In the genomic region with DNA sequence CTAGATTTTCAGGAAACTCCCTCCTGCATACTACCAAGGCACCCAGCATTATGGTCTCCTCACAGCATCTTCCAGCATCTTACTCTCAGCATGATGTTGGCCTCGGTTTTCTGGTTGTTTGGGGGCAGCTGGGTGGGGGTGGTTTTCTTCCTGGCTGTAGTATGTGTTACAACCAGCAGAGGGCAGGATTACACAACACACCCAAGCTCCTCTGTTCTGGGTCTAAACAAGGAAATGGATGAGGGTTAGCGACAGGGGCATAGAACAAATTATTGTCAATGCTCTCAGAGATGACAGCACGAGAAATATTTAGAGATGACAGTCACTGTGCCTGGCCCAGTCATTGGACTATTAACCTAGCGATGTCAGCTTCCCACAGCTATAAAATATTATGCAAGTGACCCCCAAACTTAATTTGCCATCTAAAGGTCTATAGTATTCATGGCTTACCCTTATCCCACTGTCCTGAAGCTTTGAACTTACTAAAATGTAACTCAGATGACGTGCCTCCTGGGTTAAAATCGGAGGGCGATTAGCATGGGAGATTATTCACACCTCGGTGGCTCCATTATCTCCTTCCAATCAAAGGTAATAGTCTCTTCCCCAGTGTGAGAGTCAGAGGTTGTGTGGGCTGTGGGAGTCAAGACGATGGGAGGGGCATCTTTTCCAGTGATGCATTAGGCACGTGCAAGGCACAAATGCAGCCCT, we compare ENCODE assay signal across 8 mouse cellular contexts. TPM values are rescaled to one million over a fixed set of nuclear protein-coding genes. Genes with fewer than 3 reads are reported as not detected.
DNase-seq lines count a peak whose midpoint lies in the region; ATAC-seq lines count a peak whose summit lies in the region.

No protein-coding gene starts in this region.

- 12% methylated on average over 10 of the region's 10 CpGs for WGBS in liver, embryonic 12.5 days (ENCODE audit: insufficient replicate concordance)
- WGBS in forebrain, embryonic 13.5 days: 3% methylated on average over 10 of the region's 10 CpGs
- 4% methylated on average over 10 of the region's 10 CpGs for WGBS in midbrain, embryonic 12.5 days

- no peak overlapping the region for H3K9ac ChIP-seq in liver, embryonic 12.5 days
- no peak overlapping the region for H3K9ac ChIP-seq in forebrain, embryonic 13.5 days
- H3K9ac ChIP-seq in midbrain, embryonic 12.5 days (replicated peaks): no peak overlapping the region

- H3K4me1 ChIP-seq in liver, embryonic 12.5 days: no peaks in the 10 kb centered on the region
- H3K4me1 ChIP-seq in forebrain, embryonic 13.5 days: peaks cover 7% of the 10 kb centered on the region; the same call in 1 of the 2 replicates
- peaks cover 8% of the 10 kb centered on the region; the same call in 1 of the 2 replicates for H3K4me1 ChIP-seq in midbrain, embryonic 12.5 days

- DNase-seq in liver: peak; percentile 16
- peak; percentile 40 for DNase-seq in brain, embryonic 18.5 days (ENCODE audit: low read depth, low spot score)
- DNase-seq in hindlimb bud, embryonic 11.5 days (ENCODE audit: extremely low spot score, low read depth, low spot score): peak; percentile 42
- DNase-seq in layer of hippocampus, postnatal 25 days (ENCODE audit: extremely low spot score in 1 of 2, low spot score in 1 of 2): peak; percentile 35 to 61
- DNase-seq in splenic B cell, adult 2 months (ENCODE audit: low read depth, low spot score): peak; percentile 54

- H3K4me2 ChIP-seq in liver, embryonic 12.5 days: no peak overlapping the region
- peak overlapping the region; percentile 6; the same call in 1 of the 2 replicates for H3K4me2 ChIP-seq in forebrain, embryonic 13.5 days
- no peak overlapping the region for H3K4me2 ChIP-seq in midbrain, embryonic 12.5 days (replicated peaks)

- H3K9me3 ChIP-seq in liver, embryonic 12.5 days (replicated peaks): no peaks in the 10 kb centered on the region
- H3K9me3 ChIP-seq in forebrain, embryonic 13.5 days (replicated peaks): no peaks in the 10 kb centered on the region
- no peaks in the 10 kb centered on the region for H3K9me3 ChIP-seq in midbrain, embryonic 12.5 days

- no peak for ATAC-seq in liver, embryonic 12.5 days
- ATAC-seq in forebrain, embryonic 13.5 days: peak; percentile 85
- peak; percentile 71 for ATAC-seq in midbrain, embryonic 12.5 days (ENCODE audit: low FRiP score, low read depth)

- H3K36me3 ChIP-seq in liver, embryonic 12.5 days: no peaks in the 10 kb centered on the region
- no peaks in the 10 kb centered on the region for H3K36me3 ChIP-seq in forebrain, embryonic 13.5 days (ENCODE audit: poor library complexity, severe bottlenecking)
- no peaks in the 10 kb centered on the region for H3K36me3 ChIP-seq in midbrain, embryonic 12.5 days
- no peaks in the 10 kb centered on the region for H3K36me3 ChIP-seq in splenic B cell, adult 2 months (ENCODE audit: control insufficient read depth, insufficient read depth, low read length, poor library complexity, severe bottlenecking)

- no peak overlapping the region for H3K4me3 ChIP-seq in liver, embryonic 12.5 days
- H3K4me3 ChIP-seq in forebrain, embryonic 13.5 days: no peak overlapping the region
- no peak overlapping the region for H3K4me3 ChIP-seq in midbrain, embryonic 12.5 days

- no peak overlapping the region for H3K27ac ChIP-seq in liver, embryonic 12.5 days
- H3K27ac ChIP-seq in forebrain, embryonic 13.5 days: no peak overlapping the region
- no peak overlapping the region for H3K27ac ChIP-seq in midbrain, embryonic 12.5 days (replicated peaks)

- H3K27me3 ChIP-seq in liver, embryonic 12.5 days (replicated peaks): no peaks in the 10 kb centered on the region
- no peaks in the 10 kb centered on the region for H3K27me3 ChIP-seq in forebrain, embryonic 13.5 days
- H3K27me3 ChIP-seq in midbrain, embryonic 12.5 days: no peaks in the 10 kb centered on the region
- H3K27me3 ChIP-seq in splenic B cell, adult 2 months (ENCODE audit: control insufficient read depth, insufficient read depth, low read length, poor library complexity, severe bottlenecking): no peaks in the 10 kb centered on the region

RNA-seq across cellular contexts. Expression of a gene that starts 52.2 kb away (rescaled TPM):
- polyA plus RNA-seq in liver, embryonic 12.5 days (2016; fragmentation: Nextera tagmentation; extraction: Ambion mirVana): 12.3 and 14.6 TPM in 2 replicates
- 4.9 and 7.6 TPM in 2 replicates for polyA plus RNA-seq in forebrain, embryonic 13.5 days (2015; fragmentation: Nextera tagmentation; extraction: Ambion mirVana)
- 1 to 10 TPM; 2.8 to 5.7 TPM for total RNA-seq in layer of hippocampus, postnatal 25 days (2021)
- polyA plus RNA-seq in midbrain, embryonic 12.5 days (2016; fragmentation: Nextera tagmentation; extraction: Ambion mirVana): 8.5 and 10.1 TPM in 2 replicates
